Mouse (Mus musculus) retina, postnatal 1 day (tissue): ENCODE measurements around the gene Tapt1.

Source experiments
- DNase-seq: peaks from one replicate; pipeline ENCODE4 v3.0.0-alpha.2; 2012

Gene Tapt1

GRCm38 (mm10) chr5:44226521-44227461, at the start of gene Tapt1:
Gene Tapt1 (minus strand): TSS chr5:44226626.
- peak; percentile 89 for DNase-seq

- DNase-seq = no peak
Observed at GRCm38 (mm10) chr5:44271564-44271963, 45.1 kb upstream of the Tapt1 start.

- peak; percentile 45 for DNase-seq
Observed at GRCm38 (mm10) chr5:44268524-44268923, 42.1 kb upstream of the Tapt1 start.

GRCm38 (mm10) chr5:44261691-44262090, 35.3 kb upstream of the Tapt1 start:
- DNase-seq = no peak

- no peak for DNase-seq
Observed at GRCm38 (mm10) chr5:44261172-44261571, 34.7 kb upstream of the Tapt1 start.

GRCm38 (mm10) chr5:44259678-44260077, 33.3 kb upstream of the Tapt1 start:
- no peak for DNase-seq

- DNase-seq = peak; percentile 24
Observed at GRCm38 (mm10) chr5:44258163-44258562, 31.7 kb upstream of the Tapt1 start.

GRCm38 (mm10) chr5:44257401-44257800, 31.0 kb upstream of the Tapt1 start:
- no peak for DNase-seq

- DNase-seq = no peak
Observed at GRCm38 (mm10) chr5:44256512-44256911, 30.1 kb upstream of the Tapt1 start.

GRCm38 (mm10) chr5:44255756-44256398, 29.5 kb upstream of the Tapt1 start:
- peak; percentile 11 for DNase-seq

- no peak for DNase-seq
Observed at GRCm38 (mm10) chr5:44253449-44253848, 27.0 kb upstream of the Tapt1 start.

GRCm38 (mm10) chr5:44252395-44252794, 26.0 kb upstream of the Tapt1 start:
- DNase-seq = no peak

GRCm38 (mm10) chr5:44250211-44250955, 24.0 kb upstream of the Tapt1 start:
- DNase-seq = no peak

- no peak for DNase-seq
Observed at GRCm38 (mm10) chr5:44249363-44249762, 22.9 kb upstream of the Tapt1 start.

- no peak for DNase-seq
Observed at GRCm38 (mm10) chr5:44246493-44247217, 20.2 kb upstream of the Tapt1 start.

GRCm38 (mm10) chr5:44244894-44245423, 18.5 kb upstream of the Tapt1 start:
- DNase-seq = no peak

- no peak for DNase-seq
Observed at GRCm38 (mm10) chr5:44242828-44243227, 16.4 kb upstream of the Tapt1 start.

GRCm38 (mm10) chr5:44241726-44242125, 15.3 kb upstream of the Tapt1 start:
- DNase-seq = no peak

- no peak for DNase-seq
Observed at GRCm38 (mm10) chr5:44239187-44240136, 13.0 kb upstream of the Tapt1 start.

GRCm38 (mm10) chr5:44238201-44238600, 11.8 kb upstream of the Tapt1 start:
- no peak for DNase-seq

GRCm38 (mm10) chr5:44234606-44235005, 8.2 kb upstream of the Tapt1 start:
- DNase-seq = no peak
